In the genomic region with DNA sequence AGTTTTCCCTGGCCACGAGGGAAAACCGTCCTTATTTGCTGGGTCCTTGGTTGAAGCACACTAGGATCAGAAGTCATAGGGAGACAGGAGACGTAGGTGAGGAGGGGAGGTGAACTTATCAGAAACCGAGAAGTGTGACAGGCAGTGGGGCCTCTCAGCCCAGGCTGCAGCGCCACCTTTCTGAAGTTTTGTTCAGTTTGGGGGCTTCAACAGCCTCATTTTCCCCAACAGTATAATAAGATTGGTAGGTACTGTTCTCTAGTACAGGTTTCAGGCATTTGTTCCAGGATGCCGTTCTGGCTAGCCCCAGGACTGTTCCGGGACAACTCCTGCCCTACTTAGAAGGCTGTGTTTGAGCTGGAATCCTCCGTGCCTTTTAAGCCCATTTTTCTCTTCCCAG, we compare ENCODE assay signal across 1 mouse cellular context.
TF ChIP-seq lines count a peak whose summit lies in the region.

No protein-coding gene starts in this region.

TF ChIP-seq in ES-E14, 5 proteins besides CTCF, POLR2A, EP300 and RAD21:
- TF ChIP-seq MAFK (IDR thresholded peaks at IDR 0.05; ENCODE audit: insufficient read depth, low read depth, low read length) (no peak), ZNF384 (IDR thresholded peaks at IDR 0.05; ENCODE audit: low read depth, low read length) (no peak), CHD2 (IDR thresholded peaks at IDR 0.05; ENCODE audit: low read depth, low read length) (no peak), ZC3H11A (IDR thresholded peaks at IDR 0.05; ENCODE audit: borderline replicate concordance, low read depth, low read length) (no peak), HCFC1 (IDR thresholded peaks at IDR 0.05; ENCODE audit: borderline replicate concordance, insufficient read depth, low read length) (no peak)
